Mouse (Mus musculus) embryo, embryonic 11.5 days (tissue): ENCODE data around the gene Krtap19-1.

Source experiments
- DNase-seq: peaks from one replicate; pipeline ENCODE4 v3.0.0-alpha.2; 2012; ENCODE audit warnings: low read depth, low spot score

The Krtap19-1 gene

GRCm38 (mm10) chr16:88869311-88869710 is at the start of gene Krtap19-1:
Gene Krtap19-1, minus strand, starts transcription at chr16:88869411.
- DNase-seq, result no peak

GRCm38 (mm10) chr16:88896357-88896756 is 27.1 kb upstream of the Krtap19-1 start, which contains the start of gene Krtap19-5:
Gene Krtap19-5, minus strand, starts transcription at chr16:88896457.
- no peak for DNase-seq

- no peak for DNase-seq
Measured at GRCm38 (mm10) chr16:88886870-88887269, 17.7 kb upstream of the Krtap19-1 start.

GRCm38 (mm10) chr16:88884989-88885388 is 15.8 kb upstream of the Krtap19-1 start, which contains the start of gene Krtap19-4:
Gene Krtap19-4, minus strand, starts transcription at chr16:88885089.
- no peak for DNase-seq

- DNase-seq, result no peak
Measured at GRCm38 (mm10) chr16:88877938-88878337, 8.7 kb upstream of the Krtap19-1 start, which contains the start of gene Krtap19-3. Gene Krtap19-3, minus strand, starts transcription at chr16:88878038.

GRCm38 (mm10) chr16:88874169-88874568 is 5.0 kb upstream of the Krtap19-1 start, which contains the start of gene Krtap19-2:
Gene Krtap19-2, minus strand, starts transcription at chr16:88874269.
- no peak for DNase-seq

GRCm38 (mm10) chr16:88864887-88865407 is 4.3 kb downstream of the Krtap19-1 start:
- no peak for DNase-seq

GRCm38 (mm10) chr16:88851450-88851849 is 17.8 kb downstream of the Krtap19-1 start:
- peak; percentile 16 for DNase-seq

GRCm38 (mm10) chr16:88848558-88848957 is 20.7 kb downstream of the Krtap19-1 start:
- DNase-seq, result no peak

- DNase-seq, result no peak
Measured at GRCm38 (mm10) chr16:88847363-88847762, 21.8 kb downstream of the Krtap19-1 start.

- DNase-seq, result peak; percentile 16
Measured at GRCm38 (mm10) chr16:88826978-88827377, 42.2 kb downstream of the Krtap19-1 start.

GRCm38 (mm10) chr16:88826095-88826652 is 43.0 kb downstream of the Krtap19-1 start, which contains the start of gene Krtap14:
Gene Krtap14, minus strand, starts transcription at chr16:88826145.
- DNase-seq, result no peak

- peak; percentile 9 for DNase-seq
Measured at GRCm38 (mm10) chr16:88823736-88824135, 45.5 kb downstream of the Krtap19-1 start.

GRCm38 (mm10) chr16:88820066-88820465 is 49.1 kb downstream of the Krtap19-1 start, which contains the start of gene Krtap15:
Gene Krtap15, plus strand, starts transcription at chr16:88820215.
- DNase-seq, result no peak
